Mouse (Mus musculus) liver, postnatal 0 days (tissue): Measurements from ENCODE around the gene Vmn1r125. TPM values are rescaled to one million over a fixed set of nuclear protein-coding genes. Genes with fewer than 3 reads are reported as not detected.
"Not testable (repeated sequence)": the region's sequence is repeated elsewhere in the genome, so short reads cannot be mapped to it uniquely, and the experiment has no call there.

Experiments
- ATAC-seq: fragments of 200-750 bp; cut with Nextera tagmentation; 2 replicates; pipeline ENCODE4 v1.8.0; 2017; ENCODE audit warnings: mild to moderate bottlenecking, moderate library complexity
- DNase-seq: peaks from one replicate; pipeline ENCODE4 v3.0.0-alpha.2; 2016
- H3K27ac ChIP-seq: fragments of 300-500 bp; sonication (generic); 2 replicates; pipeline ENCODE4 v1.5.1; 2014; ENCODE audit warnings: antibody characterized with exemption, moderate library complexity, mild to moderate bottlenecking, low read depth
- H3K27me3 ChIP-seq: fragments of 300-500 bp; sonication (generic); 2 replicates; pipeline ENCODE4 v1.6.1; 2014; ENCODE audit warnings: low read length, control low read depth, mixed read lengths; ENCODE audit not compliant: insufficient read depth
- H3K36me3 ChIP-seq: fragments of 300-500 bp; sonication (generic); replicated peaks from 2 replicates; pipeline ENCODE4 v1.6.1; 2014; ENCODE audit warnings: mild to moderate bottlenecking, control low read depth, low read length, moderate library complexity, mixed read lengths; ENCODE audit not compliant: insufficient read depth
- H3K4me1 ChIP-seq: fragments of 300-500 bp; sonication (generic); 2 replicates; pipeline ENCODE4 v1.6.1; 2014; ENCODE audit warnings: antibody characterized with exemption, mild to moderate bottlenecking, control low read depth; ENCODE audit not compliant: insufficient read depth
- H3K4me2 ChIP-seq: fragments of 300-500 bp; sonication (generic); 2 replicates; pipeline ENCODE4 v1.6.1; 2014; ENCODE audit warnings: low read depth, mild to moderate bottlenecking, low read length, moderate library complexity, mixed read lengths
- H3K4me3 ChIP-seq: fragments of 300-500 bp; sonication (generic); 2 replicates; pipeline ENCODE4 v1.5.1; 2014; ENCODE audit warnings: low read depth, low read length
- H3K9ac ChIP-seq: fragments of 300-500 bp; sonication (generic); replicated peaks from 2 replicates; pipeline ENCODE4 v1.6.1; 2014; ENCODE audit warnings: mild to moderate bottlenecking, moderate library complexity
- H3K9me3 ChIP-seq: fragments of 300-500 bp; sonication (generic); 2 replicates; pipeline ENCODE4 v1.6.1; 2016; ENCODE audit warnings: mild to moderate bottlenecking, control low read depth, low read length, mixed read lengths
- WGBS: fragments of 180-500 bp; shearing (Covaris S2); extraction: QIAGEN DNeasy Blood & Tissue Kit; methylation state at CpG from one replicate; pipeline ENCODE4 v1.1.7; 2014; ENCODE audit not compliant: insufficient replicate concordance; 5-methylcytosine and 5-hydroxymethylcytosine counted together
- polyA plus RNA-seq: library from polyadenylated mRNA; unstranded; fragments of >200 nt; fragmentation: Nextera tagmentation; extraction: Ambion mirVana; gene quantifications from 2 replicates; pipeline ENCODE4 v1.2.1, GENCODE M21; 2015

Vmn1r125 gene
- polyA plus RNA-seq: not detected in 2 replicates

- not testable (repeated sequence) for H3K4me2 ChIP-seq, H3K9me3 ChIP-seq, H3K4me3 ChIP-seq, DNase-seq, H3K27ac ChIP-seq, H3K27me3 ChIP-seq, H3K9ac ChIP-seq, ATAC-seq, H3K4me1 ChIP-seq, H3K36me3 ChIP-seq
- WGBS: 50% methylated on average over 3 of the region's 3 CpGs
Measured at GRCm38 (mm10) chr7:21271879-21272278, at the start of gene Vmn1r125. Gene Vmn1r125 (plus strand): TSS chr7:21272179.

- H3K9me3 ChIP-seq, H3K4me1 ChIP-seq, H3K9ac ChIP-seq, H3K4me2 ChIP-seq, H3K36me3 ChIP-seq, H3K27ac ChIP-seq, ATAC-seq, H3K4me3 ChIP-seq, H3K27me3 ChIP-seq, DNase-seq: not testable (repeated sequence)
- 64% methylated on average over 4 of the region's 4 CpGs for WGBS
Measured at GRCm38 (mm10) chr7:21260517-21260916, 11.5 kb upstream of the Vmn1r125 start, which contains the start of gene Vmn1r124. Gene Vmn1r124 (minus strand): TSS chr7:21260617.

GRCm38 (mm10) chr7:21301367-21301766 lies 29.4 kb downstream of the Vmn1r125 start, which contains the start of gene Vmn1r126:
Gene Vmn1r126 (minus strand): TSS chr7:21301467.
- not testable (repeated sequence) for H3K27me3 ChIP-seq, H3K4me1 ChIP-seq, H3K9ac ChIP-seq, ATAC-seq, H3K4me2 ChIP-seq, DNase-seq, H3K36me3 ChIP-seq, H3K4me3 ChIP-seq, H3K27ac ChIP-seq, H3K9me3 ChIP-seq
- WGBS: no CpG with 5 or more reads among the region's 5 CpGs

GRCm38 (mm10) chr7:21319761-21320160 lies 47.8 kb downstream of the Vmn1r125 start, which contains the start of gene Vmn1r127:
Gene Vmn1r127 (minus strand): TSS chr7:21319861.
- H3K4me3 ChIP-seq, H3K9ac ChIP-seq, H3K36me3 ChIP-seq, ATAC-seq, H3K27ac ChIP-seq, H3K9me3 ChIP-seq, DNase-seq, H3K27me3 ChIP-seq, H3K4me1 ChIP-seq, H3K4me2 ChIP-seq: not testable (repeated sequence)
- no CpG with 5 or more reads among the region's 3 CpGs for WGBS

Other genes with a start within 250 kb of the Vmn1r125 start
- not detected in 2 replicates for gene Vmn1r120, start 218.4 kb upstream of the Vmn1r125 start, polyA plus RNA-seq
- gene Vmn1r121, start 173.7 kb upstream of the Vmn1r125 start, polyA plus RNA-seq: not detected in 2 replicates
- not detected in 2 replicates for gene Vmn1r122, start 138.1 kb upstream of the Vmn1r125 start, polyA plus RNA-seq
- gene Vmn1r123, start 110.0 kb upstream of the Vmn1r125 start, polyA plus RNA-seq: not detected in 2 replicates
- gene Gm5157, start 81.8 kb upstream of the Vmn1r125 start, polyA plus RNA-seq: not detected in 2 replicates
- not detected in 2 replicates for gene Vmn1r124, start 11.6 kb upstream of the Vmn1r125 start, polyA plus RNA-seq
- gene Vmn1r126, start 29.3 kb downstream of the Vmn1r125 start, polyA plus RNA-seq: not detected in 2 replicates
- gene Vmn1r127, start 47.7 kb downstream of the Vmn1r125 start, polyA plus RNA-seq: not detected in 2 replicates
- not detected in 2 replicates for gene Vmn1r128, start 77.2 kb downstream of the Vmn1r125 start, polyA plus RNA-seq
- gene Vmn1r129, start 89.1 kb downstream of the Vmn1r125 start, polyA plus RNA-seq: not detected in 2 replicates
- not detected in 2 replicates for gene Gm6882, start 160.6 kb downstream of the Vmn1r125 start, polyA plus RNA-seq
- gene Vmn1r130, start 239.6 kb downstream of the Vmn1r125 start, polyA plus RNA-seq: not detected in 2 replicates